Mouse (Mus musculus) cerebellum, adult 11 months (tissue): ENCODE measurements around the gene Rc3h2.

Experiments
- DNase-seq: peaks from one replicate; pipeline ENCODE4 v3.0.0; 2022

Gene Rc3h2

GRCm38 (mm10) chr2:37333321-37333720 is 89.4 kb downstream of the Rc3h2 start:
- no peak for DNase-seq

DNA sequence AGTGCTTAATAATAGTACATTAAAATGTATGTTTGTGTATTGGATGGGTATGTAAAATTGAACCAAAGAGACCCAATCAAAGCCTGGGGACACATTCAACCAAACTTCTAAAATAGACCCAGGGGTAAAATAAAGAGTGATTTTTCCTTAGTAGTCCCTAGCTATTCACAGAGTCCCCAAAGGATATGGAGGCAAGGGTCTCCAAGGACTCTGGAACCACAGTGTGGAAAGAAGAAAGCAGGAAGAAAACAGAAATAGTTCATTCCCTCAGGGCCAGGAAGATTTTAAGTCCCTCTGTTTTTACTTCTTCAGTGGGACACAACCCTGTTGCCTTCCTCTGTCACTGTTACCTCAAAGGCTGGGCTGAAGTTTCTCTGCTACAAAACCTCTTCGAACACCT is 96.5 kb downstream of the Rc3h2 start, which contains the start of gene Olfr368:
Gene Olfr368, plus strand, starts transcription at position 301 of the 400 bp plus-strand sequence.
- DNase-seq, result no peak
